ENCODE assay signal across 8 mouse cellular contexts in the genomic region with DNA sequence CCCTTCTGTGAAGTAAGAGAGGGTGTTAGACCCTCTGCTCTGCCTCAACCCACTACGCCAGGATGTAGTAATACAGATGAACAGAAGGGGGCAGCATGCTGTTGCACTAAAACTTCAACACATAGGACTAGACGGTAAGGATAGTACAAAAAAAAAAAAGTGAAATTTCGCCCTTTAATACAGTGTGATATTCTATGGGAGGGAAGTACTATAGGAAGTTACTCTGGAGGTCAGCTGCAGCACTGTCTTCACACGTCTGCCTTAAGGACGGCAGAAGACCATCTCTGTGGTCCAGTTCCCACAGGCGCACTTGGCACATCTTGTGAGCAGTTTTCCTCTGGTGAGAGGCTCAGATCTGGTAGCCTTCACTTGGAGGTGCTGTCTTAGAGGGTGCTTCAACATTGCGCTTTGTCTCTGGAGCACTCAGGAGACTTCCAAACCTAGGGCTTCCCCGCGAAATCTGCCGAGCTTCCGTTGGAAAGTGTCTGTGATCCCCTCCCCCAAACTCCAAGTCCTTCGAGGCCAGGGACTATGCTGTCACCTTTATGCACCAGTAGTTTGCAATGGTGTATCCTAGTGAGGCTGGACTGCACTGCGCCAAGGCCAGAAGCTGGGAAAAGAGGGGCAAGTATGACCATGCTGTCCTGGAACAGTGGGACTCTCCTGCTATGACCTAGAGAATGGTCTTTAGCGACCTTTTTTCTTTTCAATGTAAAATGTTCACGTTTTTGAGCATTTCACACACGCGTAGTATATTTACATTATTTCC. TPM values are rescaled to one million over a fixed set of nuclear protein-coding genes. Genes with fewer than 3 reads are reported as not detected.
DNase-seq lines count a peak whose midpoint lies in the region; ATAC-seq lines count a peak whose summit lies in the region.

No protein-coding gene starts in this region.

- 0 out of 2 replicates have a peak overlapping the region, but pooled peaks have one; percentile 11 for H3K4me3 ChIP-seq in heart, embryonic 15.5 days
- H3K4me3 ChIP-seq in kidney, embryonic 16.5 days (ENCODE audit: low read length): no peak overlapping the region
- no peak overlapping the region for H3K4me3 ChIP-seq in liver, embryonic 13.5 days (replicated peaks)

- no peaks in the 10 kb centered on the region for H3K9me3 ChIP-seq in heart, embryonic 15.5 days (replicated peaks)
- H3K9me3 ChIP-seq in kidney, embryonic 16.5 days (ENCODE audit: low read length): no peaks in the 10 kb centered on the region
- H3K9me3 ChIP-seq in liver, embryonic 13.5 days (replicated peaks): no peaks in the 10 kb centered on the region

- DNase-seq in B cell, adult 2 months: peak; percentile 80 to 81
- DNase-seq in adipocyte (ENCODE audit: low spot score): peak; percentile 83
- peak; percentile 83 for DNase-seq in embryo, embryonic 10.5 days (ENCODE audit: low spot score)
- DNase-seq in liver, embryonic 13.5 days: peak; percentile 24
- peak; percentile 59 for DNase-seq in neural tube, embryonic 10.5 days (ENCODE audit: extremely low spot score, low spot score)
- peak; percentile 75 for DNase-seq in testis, postnatal 10 days (ENCODE audit: low spot score)

- H3K27me3 ChIP-seq in heart, embryonic 15.5 days: no peaks in the 10 kb centered on the region
- H3K27me3 ChIP-seq in kidney, embryonic 16.5 days (ENCODE audit: insufficient read depth, low read length): no peaks in the 10 kb centered on the region
- H3K27me3 ChIP-seq in liver, embryonic 13.5 days: no peaks in the 10 kb centered on the region

- 51% methylated on average over 17 of the region's 17 CpGs for WGBS in heart, embryonic 15.5 days
- 52% methylated on average over 17 of the region's 17 CpGs for WGBS in kidney, embryonic 16.5 days
- 50% methylated on average over 17 of the region's 17 CpGs for WGBS in liver, embryonic 13.5 days (ENCODE audit: insufficient replicate concordance)

- no peak overlapping the region for H3K9ac ChIP-seq in heart, embryonic 15.5 days
- no peak overlapping the region for H3K9ac ChIP-seq in kidney, embryonic 16.5 days (replicated peaks; ENCODE audit: low read length)
- H3K9ac ChIP-seq in liver, embryonic 13.5 days: no peak overlapping the region

- 0 out of 2 replicates have a peak, but pooled peaks have one; percentile 10 for ATAC-seq in heart, embryonic 15.5 days (replicated peaks; ENCODE audit: insufficient number of reproducible peaks, insufficient read depth, low FRiP score, low read depth)
- ATAC-seq in kidney, embryonic 16.5 days (ENCODE audit: low FRiP score, low TSS enrichment): peak; percentile 82
- no peak for ATAC-seq in liver, embryonic 13.5 days (ENCODE audit: low read depth)

- H3K4me1 ChIP-seq in heart, embryonic 15.5 days (replicated peaks): peaks cover 3% of the 10 kb centered on the region; the same call in 1 of the 2 replicates
- no peaks in the 10 kb centered on the region for H3K4me1 ChIP-seq in kidney, embryonic 16.5 days (ENCODE audit: insufficient read depth, low read length)
- H3K4me1 ChIP-seq in liver, embryonic 13.5 days (replicated peaks): peaks cover 3% of the 10 kb centered on the region; the same call in 1 of the 2 replicates

- H3K27ac ChIP-seq in heart, embryonic 15.5 days: no peak overlapping the region
- no peak overlapping the region for H3K27ac ChIP-seq in kidney, embryonic 16.5 days (ENCODE audit: low read length)
- H3K27ac ChIP-seq in liver, embryonic 13.5 days: no peak overlapping the region

- H3K36me3 ChIP-seq in heart, embryonic 15.5 days: no peaks in the 10 kb centered on the region
- no peaks in the 10 kb centered on the region for H3K36me3 ChIP-seq in kidney, embryonic 16.5 days (ENCODE audit: insufficient read depth, low read length)
- no peaks in the 10 kb centered on the region for H3K36me3 ChIP-seq in liver, embryonic 13.5 days

- H3K4me2 ChIP-seq in heart, embryonic 15.5 days: peak overlapping the region; percentile 45
- no peak overlapping the region; the same call in 1 of the 2 replicates for H3K4me2 ChIP-seq in kidney, embryonic 16.5 days (replicated peaks; ENCODE audit: low read depth, low read length)
- 0 out of 2 replicates have a peak overlapping the region, but pooled peaks have one; percentile 8 for H3K4me2 ChIP-seq in liver, embryonic 13.5 days

RNA-seq across cellular contexts. Expression of gene Erich6, which starts 18.5 kb away (rescaled TPM):
- polyA plus RNA-seq in heart, embryonic 15.5 days (2015; fragmentation: Nextera tagmentation; extraction: Ambion mirVana): 0.08 TPM in 1 of 2 replicates, not detected in the other
- polyA plus RNA-seq in kidney, embryonic 16.5 days (2015; fragmentation: Nextera tagmentation; extraction: Ambion mirVana): not detected in 2 replicates
- not detected in 2 replicates for polyA plus RNA-seq in liver, embryonic 13.5 days (2015; fragmentation: Nextera tagmentation; extraction: Ambion mirVana)

RNA-seq across cellular contexts. Expression of gene Siah2, which starts 36.7 kb away (rescaled TPM):
- polyA plus RNA-seq in heart, embryonic 15.5 days (2015; fragmentation: Nextera tagmentation; extraction: Ambion mirVana): 4.7 and 5.7 TPM in 2 replicates
- polyA plus RNA-seq in kidney, embryonic 16.5 days (2015; fragmentation: Nextera tagmentation; extraction: Ambion mirVana): 3.7 and 3.9 TPM in 2 replicates
- 2.4 and 2.5 TPM in 2 replicates for polyA plus RNA-seq in liver, embryonic 13.5 days (2015; fragmentation: Nextera tagmentation; extraction: Ambion mirVana)

Comparison
In these comparisons a context has a peak if more than half of its experiments do, and no peak if none do; other contexts are left out.
1. DNase-seq: peak in every context shown above with its lines; median percentile 83 in adipocyte; 83 in embryo, embryonic 10.5 days; 80 in B cell, adult 2 months; 75 in testis, postnatal 10 days; 59 in neural tube, embryonic 10.5 days; 24 in liver, embryonic 13.5 days.